Mouse (Mus musculus) forebrain, embryonic 15.5 days (tissue): Measurements from ENCODE around the gene Krt81. TPM values are rescaled to one million over a fixed set of nuclear protein-coding genes. Genes with fewer than 3 reads are reported as not detected.

ENCODE experiments used
- polyA plus RNA-seq: library from polyadenylated mRNA; unstranded; fragments of >200 nt; fragmentation: Nextera tagmentation; extraction: Ambion mirVana; gene quantifications from 2 replicates; pipeline ENCODE4 v1.2.1, GENCODE M21; 2015

The Krt81 gene
- polyA plus RNA-seq, 1 experiment from 2014 or later, result not detected

Other genes with a start within 250 kb of the Krt81 start
- gene Grasp, start 239.6 kb downstream of the Krt81 start, polyA plus RNA-seq, result 1.3 and 1.7 TPM in 2 replicates
- 3.7 and 4.3 TPM in 2 replicates for gene Nr4a1, start 209.5 kb downstream of the Krt81 start, polyA plus RNA-seq
- gene Atg101, start 179.5 kb downstream of the Krt81 start, polyA plus RNA-seq, result 86.4 and 86.8 TPM in 2 replicates
- gene 6030408B16Rik, start 170.5 kb downstream of the Krt81 start, polyA plus RNA-seq, result 0.37 and 0.48 TPM in 2 replicates
- 0.08 TPM in 1 of 2 replicates, not detected in the other for gene Krt80, start 93.6 kb downstream of the Krt81 start, polyA plus RNA-seq
- gene Krt7, start 52.7 kb downstream of the Krt81 start, polyA plus RNA-seq, result 0.26 and 0.46 TPM in 2 replicates
- gene Krt87, start 24.9 kb downstream of the Krt81 start, polyA plus RNA-seq, result 0.09 and 0.10 TPM in 2 replicates
- not detected in 2 replicates for gene Krt88, start 16.0 kb downstream of the Krt81 start, polyA plus RNA-seq
- not detected in 2 replicates for gene Krt86, start 9.7 kb upstream of the Krt81 start, polyA plus RNA-seq
- not detected in 2 replicates for gene Krt83, start 27.8 kb upstream of the Krt81 start, polyA plus RNA-seq
- not detected in 2 replicates for gene Gm49425, start 53.5 kb upstream of the Krt81 start, polyA plus RNA-seq
- not detected in 2 replicates for gene Krt84, start 69.1 kb upstream of the Krt81 start, polyA plus RNA-seq
- gene Krt82, start 86.9 kb upstream of the Krt81 start, polyA plus RNA-seq, result not detected in 2 replicates
- 0.09 TPM in 1 of 2 replicates, not detected in the other for gene Krt90, start 99.2 kb upstream of the Krt81 start, polyA plus RNA-seq
- gene Krt75, start 110.2 kb upstream of the Krt81 start, polyA plus RNA-seq, result 0.08 TPM in 1 of 2 replicates, not detected in the other
- gene Gm5414, start 164.4 kb upstream of the Krt81 start, polyA plus RNA-seq, result not detected in 2 replicates
- gene Gm5478, start 183.6 kb upstream of the Krt81 start, polyA plus RNA-seq, result not detected in 2 replicates
- not detected in 2 replicates for gene Krt6b, start 216.5 kb upstream of the Krt81 start, polyA plus RNA-seq
- not detected in 2 replicates for gene Krt6a, start 230.6 kb upstream of the Krt81 start, polyA plus RNA-seq
- gene Krt5, start 249.1 kb upstream of the Krt81 start, polyA plus RNA-seq, result 0.13 and 0.15 TPM in 2 replicates